Mouse (Mus musculus): ENCODE data around the gene Orc5.

DNA sequence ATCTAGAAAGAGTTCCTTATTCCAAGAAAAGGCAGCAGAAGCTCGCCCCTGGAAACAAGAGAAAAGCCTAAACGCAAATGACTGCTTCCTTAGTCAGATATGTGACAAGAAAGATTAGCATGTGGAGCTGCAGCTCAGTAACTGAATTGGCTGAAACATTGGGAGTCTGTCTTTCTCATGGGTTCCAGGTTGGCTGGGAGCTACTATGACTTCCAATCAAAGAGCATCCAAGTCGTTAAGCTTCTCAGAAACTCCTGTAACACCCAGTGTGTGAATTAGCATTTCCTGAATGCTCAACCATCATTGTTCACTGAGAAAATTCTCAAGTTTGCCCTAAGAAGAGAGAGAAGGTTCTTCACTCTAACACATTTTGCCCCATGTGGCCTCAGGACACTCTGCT, 24.5 kb upstream of the Orc5 start:
- TF ChIP-seq EP300 (IDR thresholded peaks at IDR 0.05; ENCODE audit: low read depth) (no peak), CTCF (IDR thresholded peaks at IDR 0.05; ENCODE audit: low read depth) (no peak)
